Mouse (Mus musculus) ES-Bruce4 (cell line): ENCODE measurements around the gene Dhx15.

ENCODE experiments used
- CTCF ChIP-seq: IDR thresholded peaks from one replicate; pipeline ENCODE4 v1.8.1; 2011; ENCODE audit warnings: low read depth, low read length
- EP300 ChIP-seq: IDR thresholded peaks from 2 replicates; pipeline ENCODE4 v1.6.1; 2011; ENCODE audit warnings: low read depth, low read length; ENCODE audit not compliant: insufficient read depth
- POLR2A ChIP-seq: IDR thresholded peaks from one replicate; pipeline ENCODE4 v1.8.1; 2011; ENCODE audit warnings: low read length; ENCODE audit not compliant: insufficient read depth

DNA sequence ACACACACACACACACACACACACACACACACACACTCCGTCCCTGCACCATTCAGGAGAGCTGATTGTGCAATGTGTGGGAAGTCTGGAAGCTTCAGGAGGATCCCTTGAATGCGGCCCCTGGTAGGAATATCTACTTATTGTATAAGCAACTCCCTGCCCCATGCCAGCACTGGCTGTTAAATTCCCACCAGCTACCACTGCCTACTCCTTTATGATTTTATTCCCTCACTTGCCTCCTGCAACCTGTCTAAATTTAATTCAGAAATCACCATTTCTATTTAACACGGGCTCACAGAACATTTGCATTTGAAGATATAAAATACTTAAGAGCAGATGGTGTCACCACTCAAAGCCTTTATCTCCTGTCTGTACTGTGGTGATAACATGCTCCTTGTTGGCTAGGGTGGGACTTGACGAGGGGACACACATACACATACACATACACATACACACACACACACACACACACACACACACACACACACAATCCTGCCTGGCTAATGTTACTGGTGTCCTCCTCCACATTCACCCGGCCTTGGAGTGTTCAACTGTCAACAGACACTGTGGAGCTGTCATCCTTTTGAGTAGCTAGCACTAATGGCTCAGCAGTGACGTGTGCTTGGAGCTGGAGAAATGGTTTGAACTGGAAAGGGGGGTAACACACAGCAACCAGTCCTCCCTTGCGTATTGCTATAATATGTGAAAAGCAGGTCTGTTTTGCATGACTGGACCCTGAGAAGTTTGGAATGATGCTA lies 23.0 kb upstream of the Dhx15 start:
- no peak for TF ChIP-seq CTCF
- no peak for TF ChIP-seq EP300
- no peak for TF ChIP-seq POLR2A
